Mouse (Mus musculus) testis, adult 2 months (tissue): Measurements from ENCODE around the gene Ate1.

Experiments
- CTCF ChIP-seq: fragments of 200-500 bp; IDR thresholded peaks from 2 replicates; pipeline ENCODE4 v1.5.1; 2012; ENCODE audit warnings: low read depth, mild to moderate bottlenecking, inconsistent platforms, low read length, moderate library complexity; ENCODE audit not compliant: control insufficient read depth, insufficient read depth, insufficient replicate concordance
- POLR2A ChIP-seq: fragments of 200-500 bp; IDR thresholded peaks from 2 replicates; pipeline ENCODE4 v1.6.1; 2012; ENCODE audit warnings: low read depth, mild to moderate bottlenecking, inconsistent platforms, low read length, moderate library complexity; ENCODE audit not compliant: control insufficient read depth

- TF ChIP-seq POLR2A (no peak), CTCF (no peak)
These were observed 27.5 kb upstream of the Ate1 start for GRCm38 (mm10) chr7:130547635-130548175.
